Mouse (Mus musculus) gastrocnemius, adult 18-20 months (tissue): Measurements from ENCODE around the gene Vmn1r169. TPM values are rescaled to one million over a fixed set of nuclear protein-coding genes. Genes with fewer than 3 reads are reported as not detected.
"Not testable (repeated sequence)": the region's sequence is repeated elsewhere in the genome, so short reads cannot be mapped to it uniquely, and the experiment has no call there.

ENCODE experiments used
- DNase-seq: peaks from one replicate; pipeline ENCODE4 v3.0.0; 2021; ENCODE audit warnings: low spot score
- long read RNA-seq, 2 experiments: library from polyadenylated mRNA; stranded (forward); transcript quantifications; one replicate each; pipeline ENCODE4 v2.0.0; 2021
- total RNA-seq, 2 experiments: library from RNA; stranded (reverse); gene quantifications; 2 replicates each; pipeline ENCODE4 v1.2.3; 2021

Gene Vmn1r169
- total RNA-seq, result not detected
- long read RNA-seq, experiment 1, result 0 reads
- long read RNA-seq, experiment 2, result 0 reads

DNA sequence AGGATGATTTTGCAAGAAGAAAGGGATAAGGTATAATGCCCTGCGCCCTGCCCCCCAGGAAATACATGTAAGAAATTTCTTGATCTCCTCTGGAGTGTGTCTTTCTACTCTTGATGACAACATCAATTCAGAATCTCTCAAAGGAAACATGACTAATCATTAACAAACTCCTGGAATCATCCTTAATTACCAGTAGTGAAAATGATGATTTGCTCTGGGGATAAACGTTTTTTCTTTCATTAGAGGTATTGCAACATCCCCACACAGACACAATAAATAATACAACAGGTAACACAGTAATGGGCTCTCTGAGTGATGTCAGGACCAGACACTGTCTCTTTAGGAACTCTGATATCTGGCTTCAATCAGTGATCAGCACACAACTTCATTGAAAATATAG, at the start of gene Vmn1r169:
Vmn1r169 (plus strand) TSS at position 301 of the 400 bp plus-strand sequence.
- not testable (repeated sequence) for DNase-seq

DNA sequence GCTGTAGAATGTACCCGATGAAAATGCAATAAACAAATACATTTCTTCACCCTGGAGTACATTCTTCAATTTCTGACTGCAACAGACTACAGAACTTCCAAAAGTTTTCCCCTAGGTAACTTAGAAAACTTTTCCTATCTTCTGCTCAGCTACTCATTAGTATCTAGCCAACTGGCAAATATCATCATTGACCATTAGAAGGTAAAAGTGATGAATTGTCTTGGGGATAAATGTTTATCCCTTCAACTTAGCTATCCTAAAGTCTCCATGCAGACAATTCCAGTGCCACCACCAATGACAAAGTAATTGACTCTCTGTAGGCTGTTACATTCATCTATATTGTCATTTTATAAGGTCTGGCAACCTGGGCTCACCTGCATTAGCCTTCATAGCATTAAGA, 35.9 kb upstream of the Vmn1r169 start, which contains the start of gene Vmn1r168:
Vmn1r168 (plus strand) TSS at position 301 of the 400 bp plus-strand sequence.
- DNase-seq, result not testable (repeated sequence)

DNA sequence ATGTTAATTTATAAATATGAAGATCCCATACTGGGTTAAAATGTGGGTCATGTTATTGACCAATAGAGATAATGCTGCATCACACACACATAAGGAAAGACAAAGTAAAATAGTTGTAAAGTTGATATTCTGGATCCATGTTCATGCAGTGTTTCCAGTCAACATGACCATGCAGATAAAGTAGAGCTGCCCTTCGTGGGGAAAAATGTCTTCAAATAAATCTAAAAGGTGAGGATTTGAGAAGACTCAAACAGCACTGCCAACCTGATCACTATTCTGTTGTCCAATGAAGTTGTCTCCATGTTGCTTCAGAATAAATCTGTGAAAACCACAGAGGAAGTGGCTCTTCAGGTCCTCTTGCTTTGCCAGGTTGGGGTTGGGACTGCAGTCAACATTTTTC, 30.5 kb downstream of the Vmn1r169 start, which contains the start of gene Vmn1r170:
Vmn1r170 (plus strand) TSS at position 301 of the 400 bp plus-strand sequence.
- not testable (repeated sequence) for DNase-seq

Other genes with a start within 250 kb of the Vmn1r169 start
- not detected for gene Nlrp5, start 189.6 kb upstream of the Vmn1r169 start, total RNA-seq
- not detected for gene Vmn1r167, start 68.3 kb upstream of the Vmn1r169 start, total RNA-seq
- not detected for gene Vmn1r168, start 35.8 kb upstream of the Vmn1r169 start, total RNA-seq
- gene Vmn1r170, start 30.6 kb downstream of the Vmn1r169 start, total RNA-seq, result not detected
- not detected for gene Vmn1r171, start 55.2 kb downstream of the Vmn1r169 start, total RNA-seq
- not detected for gene Vmn1r172, start 82.8 kb downstream of the Vmn1r169 start, total RNA-seq
- not detected for gene Vmn1r173, start 125.2 kb downstream of the Vmn1r169 start, total RNA-seq
- not detected for gene Vmn1r174, start 176.7 kb downstream of the Vmn1r169 start, total RNA-seq
- gene Vmn1r175, start 235.1 kb downstream of the Vmn1r169 start, total RNA-seq, result not detected